Mouse (Mus musculus): ENCODE measurements around the gene Arhgef3. TPM values are rescaled to one million over a fixed set of nuclear protein-coding genes. Genes with fewer than 3 reads are reported as not detected.

The Arhgef3 gene
- total and polyA plus RNA-seq, 3 experiments: 11.1 to 27.8 (median 23.0) TPM

- H3K9ac ChIP-seq (ENCODE audit: low read depth, low read length): peak overlapping the region; percentile 49
- H3K36me3 ChIP-seq (ENCODE audit: control insufficient read depth, insufficient read depth, low read length): peaks cover 7% of the 10 kb centered on the region
- intact Hi-C loops (cut with DNase I): no loop called here
- peak overlapping the region; percentile 59 for H3K27ac ChIP-seq
- H3K4me3 ChIP-seq: peak overlapping the region; percentile 59
- 25% methylated on average over 12 of the region's 12 CpGs for WGBS
- DNase-seq: peak; percentile 77 to 82
- H3K27me3 ChIP-seq (ENCODE audit: control insufficient read depth, insufficient read depth, low read length): no peaks in the 10 kb centered on the region
- peaks cover 15% of the 10 kb centered on the region for H3K4me1 ChIP-seq (ENCODE audit: control insufficient read depth, insufficient read depth, low read length)
- H3K79me2 ChIP-seq (replicated peaks; ENCODE audit: control insufficient read depth, insufficient read depth, low read length): peaks cover 1% of the 10 kb centered on the region; the same call in 1 of the 2 replicates
- TF ChIP-seq CTCF (IDR thresholded peaks at IDR 0.05) (peak; percentile 46), EP300 (IDR thresholded peaks at IDR 0.05; ENCODE audit: insufficient read depth, low read depth, low read length) (peak; percentile 91; the same call in 1 of the 2 replicates), POLR2A (IDR thresholded peaks at IDR 0.05; ENCODE audit: insufficient read depth, low read depth, low read length) (peak; percentile 90)
These were observed 123.0 kb downstream of the Arhgef3 start for GRCm38 (mm10) chr14:27237522-27238187.

- 51% methylated on average over 8 of the region's 8 CpGs for WGBS
- Histone ChIP-seq H3K27ac (peak overlapping the region; percentile 59), H3K4me1 (ENCODE audit: control insufficient read depth, insufficient read depth, low read length) (peaks cover 21% of the 10 kb centered on the region), H3K27me3 (ENCODE audit: control insufficient read depth, insufficient read depth, low read length) (no peaks in the 10 kb centered on the region), H3K9ac (ENCODE audit: low read depth, low read length) (peak overlapping the region; percentile 49; the same call in 1 of the 2 replicates), H3K4me3 (peak overlapping the region; percentile 59), H3K36me3 (ENCODE audit: control insufficient read depth, insufficient read depth, low read length) (peaks cover 14% of the 10 kb centered on the region), H3K79me2 (replicated peaks; ENCODE audit: control insufficient read depth, insufficient read depth, low read length) (peaks cover 3% of the 10 kb centered on the region)
- no peak for DNase-seq
- intact Hi-C loops (cut with DNase I): no loop called here
- TF ChIP-seq CTCF (IDR thresholded peaks at IDR 0.05) (no peak), POLR2A (IDR thresholded peaks at IDR 0.05; ENCODE audit: insufficient read depth, low read depth, low read length) (no peak), EP300 (IDR thresholded peaks at IDR 0.05; ENCODE audit: insufficient read depth, low read depth, low read length) (no peak)
These were observed 124.0 kb downstream of the Arhgef3 start for GRCm38 (mm10) chr14:27238600-27239118.

DNA sequence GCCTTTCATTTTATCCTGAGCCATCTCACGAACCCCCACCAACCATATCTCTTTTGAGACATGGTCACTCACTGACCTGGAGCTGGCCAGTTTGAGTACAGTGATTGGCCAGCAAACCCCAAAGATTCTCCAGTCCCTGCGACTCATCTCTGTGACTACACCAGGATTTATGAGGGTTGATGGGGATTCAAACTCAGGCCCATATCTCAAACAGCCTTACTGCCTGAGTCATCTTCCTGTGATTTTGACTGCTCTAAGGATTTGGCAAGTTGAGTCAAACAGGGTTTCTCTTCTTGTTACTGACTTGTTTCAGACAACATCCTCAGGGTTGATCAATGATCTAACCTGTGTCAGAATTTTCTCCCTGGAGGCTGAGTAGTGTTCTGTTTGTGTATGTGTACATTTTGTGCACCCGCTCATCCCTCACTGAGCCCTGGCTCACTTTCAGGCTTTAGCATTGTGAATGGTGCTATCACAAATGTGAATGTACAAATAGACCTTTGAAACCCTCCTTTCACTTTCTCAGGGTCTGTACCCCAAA lies 124.9 kb downstream of the Arhgef3 start:
- WGBS: 60% methylated on average over 3 of the region's 3 CpGs
- H3K4me3 ChIP-seq: peak overlapping the region; percentile 59
- no peak for DNase-seq
- H3K36me3 ChIP-seq (ENCODE audit: control insufficient read depth, insufficient read depth, low read length): peaks cover 19% of the 10 kb centered on the region
- peaks cover 23% of the 10 kb centered on the region for H3K4me1 ChIP-seq (ENCODE audit: control insufficient read depth, insufficient read depth, low read length)
- TF ChIP-seq CTCF (IDR thresholded peaks at IDR 0.05) (no peak), EP300 (IDR thresholded peaks at IDR 0.05; ENCODE audit: insufficient read depth, low read depth, low read length) (no peak), POLR2A (IDR thresholded peaks at IDR 0.05; ENCODE audit: insufficient read depth, low read depth, low read length) (no peak)
- no peaks in the 10 kb centered on the region for H3K27me3 ChIP-seq (ENCODE audit: control insufficient read depth, insufficient read depth, low read length)
- peak overlapping the region; percentile 59 for H3K27ac ChIP-seq
- H3K9ac ChIP-seq (ENCODE audit: low read depth, low read length): 0 out of 2 replicates have a peak overlapping the region, but pooled peaks have one; percentile 19
- peaks cover 3% of the 10 kb centered on the region for H3K79me2 ChIP-seq (replicated peaks; ENCODE audit: control insufficient read depth, insufficient read depth, low read length)
- intact Hi-C loops (cut with DNase I): loop anchor here (5.0 kb wide), 1 partner anchor 58 kb away; no protein-coding TSS in a partner anchor

DNA sequence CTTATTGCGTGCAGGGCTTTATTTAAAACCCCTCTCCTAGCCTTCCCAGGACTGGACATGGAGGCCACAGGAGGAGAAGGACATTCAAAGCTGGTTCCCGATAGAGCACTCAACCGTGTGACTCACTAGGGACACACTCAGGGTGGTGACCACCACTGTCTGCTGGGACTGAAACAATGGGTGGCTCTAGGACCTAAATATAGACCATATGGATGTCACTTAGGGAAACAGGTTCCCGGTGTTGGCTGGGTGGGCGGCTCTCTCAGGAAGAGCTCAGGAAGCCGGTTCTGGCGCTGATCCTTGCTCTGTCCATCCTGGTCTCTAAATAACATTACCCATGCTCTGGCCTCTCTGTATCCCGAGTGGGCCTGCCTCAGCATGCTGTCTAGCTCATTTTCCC lies 127.6 kb downstream of the Arhgef3 start:
- peaks cover 17% of the 10 kb centered on the region for H3K36me3 ChIP-seq (ENCODE audit: control insufficient read depth, insufficient read depth, low read length)
- intact Hi-C loops (cut with DNase I): loop anchor here (5.0 kb wide), 1 partner anchor 55 kb away; no protein-coding TSS in a partner anchor

GRCm38 (mm10) chr14:27242769-27243168 lies 128.1 kb downstream of the Arhgef3 start:
- no peaks in the 10 kb centered on the region for H3K27me3 ChIP-seq (ENCODE audit: control insufficient read depth, insufficient read depth, low read length)
- H3K4me3 ChIP-seq: no peak overlapping the region
- peaks cover 17% of the 10 kb centered on the region for H3K36me3 ChIP-seq (ENCODE audit: control insufficient read depth, insufficient read depth, low read length)
- 40% methylated on average over 2 of the region's 2 CpGs for WGBS
- no peak overlapping the region for H3K9ac ChIP-seq (ENCODE audit: low read depth, low read length)
- H3K4me1 ChIP-seq (ENCODE audit: control insufficient read depth, insufficient read depth, low read length): peaks cover 21% of the 10 kb centered on the region
- H3K27ac ChIP-seq: peak overlapping the region; percentile 71
- TF ChIP-seq EP300 (IDR thresholded peaks at IDR 0.05; ENCODE audit: insufficient read depth, low read depth, low read length): no peak
- no peak for TF ChIP-seq CTCF (IDR thresholded peaks at IDR 0.05)
- TF ChIP-seq POLR2A (IDR thresholded peaks at IDR 0.05; ENCODE audit: insufficient read depth, low read depth, low read length): no peak
- intact Hi-C loops (cut with DNase I): loop anchor here (5.0 kb wide), 1 partner anchor 55 kb away; no protein-coding TSS in a partner anchor
- DNase-seq: no peak
- peaks cover 3% of the 10 kb centered on the region for H3K79me2 ChIP-seq (replicated peaks; ENCODE audit: control insufficient read depth, insufficient read depth, low read length)

More for the DNA sequence above, 127.6 kb downstream of the Arhgef3 start:
- Histone ChIP-seq H3K4me3 (no peak overlapping the region), H3K79me2 (replicated peaks; ENCODE audit: control insufficient read depth, insufficient read depth, low read length) (peaks cover 3% of the 10 kb centered on the region), H3K27me3 (ENCODE audit: control insufficient read depth, insufficient read depth, low read length) (no peaks in the 10 kb centered on the region), H3K4me1 (ENCODE audit: control insufficient read depth, insufficient read depth, low read length) (peaks cover 22% of the 10 kb centered on the region), H3K9ac (ENCODE audit: low read depth, low read length) (0 out of 2 replicates have a peak overlapping the region, but pooled peaks have one; percentile 18), H3K27ac (peak overlapping the region; percentile 71)
- DNase-seq: peak; percentile 56 to 76
- TF ChIP-seq CTCF (IDR thresholded peaks at IDR 0.05) (no peak), POLR2A (IDR thresholded peaks at IDR 0.05; ENCODE audit: insufficient read depth, low read depth, low read length) (peak; percentile 67; the same call in 1 of the 2 replicates), EP300 (IDR thresholded peaks at IDR 0.05; ENCODE audit: insufficient read depth, low read depth, low read length) (peak; percentile 75; the same call in 1 of the 2 replicates)
- WGBS: 28% methylated on average over 8 of the region's 8 CpGs

All from heart, adult 2 months (tissue).